Mouse (Mus musculus) cortical plate, adult 2 months (tissue): ENCODE data around the gene Mfsd5.

ENCODE experiments used
- CTCF ChIP-seq: fragments of 200-500 bp; IDR thresholded peaks from 2 replicates; pipeline ENCODE4 v1.5.1; 2011; ENCODE audit warnings: mild to moderate bottlenecking, control low read depth, low read length; ENCODE audit not compliant: insufficient read depth; ENCODE audit errors: extremely low read depth
- POLR2A ChIP-seq: fragments of 200-500 bp; IDR thresholded peaks from 2 replicates; pipeline ENCODE4 v1.6.1; 2011; ENCODE audit warnings: mild to moderate bottlenecking, low read length, control low read depth; ENCODE audit not compliant: insufficient read depth; ENCODE audit errors: extremely low read depth

DNA sequence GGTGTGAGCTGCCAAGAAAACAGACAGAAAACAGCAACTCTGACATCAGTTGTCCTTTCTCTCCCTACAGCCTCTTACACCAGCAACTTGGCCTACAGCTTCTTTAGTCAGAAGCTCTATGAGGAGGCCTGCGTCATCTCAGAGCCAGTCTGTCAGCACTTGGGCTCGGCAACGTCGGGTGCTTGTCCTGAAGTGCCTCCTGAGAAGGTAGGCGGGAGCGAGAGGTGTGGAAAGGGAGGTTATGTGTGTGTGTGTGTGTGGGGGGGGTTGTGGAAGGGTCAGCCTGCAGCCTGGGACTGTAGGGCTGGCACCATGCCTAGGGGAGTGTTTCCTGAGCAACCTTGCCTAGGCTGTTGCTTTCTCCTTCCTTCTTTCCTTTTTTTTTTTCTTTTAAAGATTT is 23.3 kb downstream of the Mfsd5 start:
- TF ChIP-seq CTCF (no peak), POLR2A (no peak)
